Mouse (Mus musculus) CH12.LX (cell line): ENCODE data around the gene Rbfox1. TPM values are rescaled to one million over a fixed set of nuclear protein-coding genes. Genes with fewer than 3 reads are reported as not detected.

Experiments
- DNase-seq: peaks from one replicate; pipeline ENCODE4 v3.0.0-alpha.2; 2013; ENCODE audit errors: extremely low read depth
- H3K27ac ChIP-seq: 2 replicates; pipeline ENCODE4 v1.5.1; 2012; ENCODE audit warnings: low read depth, mild to moderate bottlenecking, control low read depth, moderate library complexity; ENCODE audit not compliant: insufficient read depth
- H3K27me3 ChIP-seq: replicated peaks from 2 replicates; pipeline ENCODE3; 2012; ENCODE audit warnings: inconsistent platforms
- H3K36me3 ChIP-seq, 2 experiments: replicated peaks in 1 of 2; 2 replicates each; pipeline versions ENCODE3 to v1.6.1; 2012; ENCODE audit warnings: inconsistent platforms in 1 of 2, low read length in 1 of 2, mild to moderate bottlenecking in 1 of 2, mixed read lengths in 1 of 2, moderate library complexity in 1 of 2; ENCODE audit not compliant: control insufficient read depth in 1 of 2, insufficient read depth in 1 of 2
- H3K4me1 ChIP-seq, 2 experiments: 2 replicates each; pipeline ENCODE4 v1.6.1; 2012; ENCODE audit warnings: inconsistent platforms in 1 of 2, moderate library complexity in 1 of 2; ENCODE audit not compliant: insufficient read depth in 2 of 2, control insufficient read depth in 1 of 2
- H3K4me2 ChIP-seq: 2 replicates; pipeline ENCODE4 v1.6.1; 2012; ENCODE audit warnings: low read depth, mild to moderate bottlenecking, control low read depth; ENCODE audit not compliant: poor library complexity, insufficient read depth, severe bottlenecking
- H3K4me3 ChIP-seq, 3 experiments: fragments of 150-350 bp in 1 of 3; sonication (generic) in 1 of 3; replicated peaks in 1 of 3; 2 replicates each; pipeline versions ENCODE3 to v1.5.1; 2011 to 2012; ENCODE audit warnings: low read depth in 2 of 3, low read length in 2 of 3, mild to moderate bottlenecking in 2 of 3, moderate library complexity in 2 of 3, control low read depth in 1 of 3, improper control_type of control experiment in 1 of 3, inconsistent platforms in 1 of 3, mixed read lengths in 1 of 3; ENCODE audit not compliant: poor library complexity in 1 of 3
- H3K79me2 ChIP-seq: replicated peaks from 2 replicates; pipeline ENCODE4 v1.6.1; 2012; ENCODE audit warnings: mild to moderate bottlenecking, moderate library complexity; ENCODE audit not compliant: control insufficient read depth, poor library complexity, insufficient read depth, severe bottlenecking; ENCODE audit errors: extremely low read depth
- H3K9ac ChIP-seq: 2 replicates; pipeline ENCODE4 v1.6.1; 2012; ENCODE audit warnings: low read depth, mild to moderate bottlenecking, control low read depth, moderate library complexity; ENCODE audit not compliant: insufficient read depth
- H3K9me3 ChIP-seq: replicated peaks from 2 replicates; pipeline ENCODE3; 2012; ENCODE audit warnings: low read length, inconsistent platforms, mixed read lengths
- CHD1 ChIP-seq: IDR thresholded peaks from 2 replicates; pipeline ENCODE4 v1.6.1; 2012; ENCODE audit warnings: low read depth, low read length, improper control_type of control experiment, inconsistent platforms
- CTCF ChIP-seq, 2 experiments: IDR thresholded peaks in 1 of 2; conservative IDR thresholded peaks in 1 of 2; 2 replicates each; pipeline ENCODE4 v1.5.1; 2011 to 2012; ENCODE audit warnings: low read depth in 2 of 2, low read length in 2 of 2, improper control_type of control experiment in 1 of 2, inconsistent platforms in 1 of 2, mild to moderate bottlenecking in 1 of 2, moderate library complexity in 1 of 2
- GABPA ChIP-seq: IDR thresholded peaks from 2 replicates; pipeline ENCODE4 v1.6.1; 2012; ENCODE audit warnings: low read depth, low read length, improper control_type of control experiment, inconsistent platforms; ENCODE audit not compliant: insufficient replicate concordance
- JUN ChIP-seq: IDR thresholded peaks from 2 replicates; pipeline ENCODE4 v1.6.1; 2011; ENCODE audit warnings: low read depth, mild to moderate bottlenecking, low read length, improper control_type of control experiment, moderate library complexity; ENCODE audit not compliant: insufficient read depth
- KAT2A ChIP-seq: IDR thresholded peaks from 2 replicates; pipeline ENCODE4 v1.6.1; 2012; ENCODE audit warnings: low read length, improper control_type of control experiment, inconsistent platforms; ENCODE audit not compliant: insufficient replicate concordance
- MAFK ChIP-seq: IDR thresholded peaks from 2 replicates; pipeline ENCODE4 v1.6.1; 2011; ENCODE audit warnings: low read length, improper control_type of control experiment; ENCODE audit not compliant: insufficient replicate concordance
- MAX ChIP-seq: IDR thresholded peaks from 2 replicates; pipeline ENCODE4 v1.6.1; 2011; ENCODE audit warnings: low read length, improper control_type of control experiment
- MAZ ChIP-seq: IDR thresholded peaks from 2 replicates; pipeline ENCODE4 v1.6.1; 2012; ENCODE audit warnings: low read depth, mild to moderate bottlenecking, inconsistent platforms, low read length, improper control_type of control experiment, moderate library complexity
- MEF2A ChIP-seq: IDR thresholded peaks from 2 replicates; pipeline ENCODE4 v1.6.1; 2014; ENCODE audit warnings: low read depth, mild to moderate bottlenecking, inconsistent platforms, low read length, improper control_type of control experiment, borderline replicate concordance
- MXI1 ChIP-seq: IDR thresholded peaks from 2 replicates; pipeline ENCODE4 v1.6.1; 2011; ENCODE audit warnings: mild to moderate bottlenecking, low read depth, low read length, improper control_type of control experiment
- POLR2A ChIP-seq: IDR thresholded peaks from 2 replicates; pipeline ENCODE4 v1.6.1; 2011; ENCODE audit warnings: low read depth, mild to moderate bottlenecking, improper control_type of control experiment, low read length
- SIN3A ChIP-seq: IDR thresholded peaks from 2 replicates; pipeline ENCODE4 v1.6.1; 2012; ENCODE audit warnings: low read length, improper control_type of control experiment, inconsistent platforms
- TCF12 ChIP-seq: IDR thresholded peaks from 2 replicates; pipeline ENCODE4 v1.6.1; 2014; ENCODE audit warnings: low read depth, mild to moderate bottlenecking, inconsistent platforms, low read length, improper control_type of control experiment
- ZC3H11A ChIP-seq: IDR thresholded peaks from 2 replicates; pipeline ENCODE4 v1.6.1; 2012; ENCODE audit warnings: low read depth, mild to moderate bottlenecking, inconsistent platforms, low read length, improper control_type of control experiment
- ZNF384 ChIP-seq: IDR thresholded peaks from 2 replicates; pipeline ENCODE4 v1.6.1; 2012; ENCODE audit warnings: low read depth, low read length, improper control_type of control experiment, inconsistent platforms
- dilution Hi-C: fragments of 300-500 bp; cut with MboI; formaldehyde crosslinking; loops from 2 replicates; pipeline ENCODE4 v1.14.3; 2020; ENCODE audit warnings: low sequenced_read_pairs; ENCODE audit not compliant: extremely low pct_unique_long_range_greater_than_20kb, extremely low pct_ligation_motif_present
- in situ Hi-C: fragments of 300-500 bp; cut with MboI; formaldehyde crosslinking; loops from 3 replicates; pipeline ENCODE4 v1.14.3; 2019; ENCODE audit warnings: low sequenced_read_pairs, low pct_ligation_motif_present, low pct_unique_long_range_greater_than_20kb, mixed read lengths
- polyA plus RNA-seq: library from polyadenylated mRNA; unstranded; fragments of >175 nt; gene quantifications from 2 replicates; pipeline ENCODE4 v1.2.1, GENCODE M21; 2012; ENCODE audit warnings: low read depth; ENCODE audit not compliant: insufficient read length
- total RNA-seq, 2 experiments: library from RNA; depleted of rRNA; stranded (reverse); fragments of 300-350 nt in 1 of 2; fragments of >200 nt in 1 of 2; gene quantifications; 2 replicates each; pipeline ENCODE4 v1.2.3; 2012 to 2014

The Rbfox1 gene
- total and polyA plus RNA-seq, 3 experiments: not detected

- Histone ChIP-seq H3K9ac (no peak overlapping the region), H3K79me2 (no peaks in the 10 kb centered on the region)
- TF ChIP-seq KAT2A (no peak), TCF12 (no peak), CHD1 (no peak), SIN3A (no peak), POLR2A (no peak), MAZ (no peak), MXI1 (no peak), CTCF (conservative IDR thresholded peaks at IDR 0.05 in 1 of 2, IDR thresholded peaks at IDR 0.05 in 1 of 2; ENCODE audit: low read depth in 2 of 2, low read length in 2 of 2) (no peak), MAX (no peak), MAFK (no peak)
- TF ChIP-seq, all 38 proteins: peak for 0
- no peaks in the 10 kb centered on the region for H3K27me3 ChIP-seq
- no peak overlapping the region for H3K4me3 ChIP-seq
- dilution Hi-C loops: no loop called here
- H3K4me1 ChIP-seq: no peaks in the 10 kb centered on the region
- in situ Hi-C loops: no loop called here
- H3K4me2 ChIP-seq: no peak overlapping the region
- no peak for DNase-seq
- H3K27ac ChIP-seq: no peak overlapping the region
- peaks cover 71% of the 10 kb centered on the region for H3K9me3 ChIP-seq
- H3K36me3 ChIP-seq: no peaks in the 10 kb centered on the region
Observed at GRCm38 (mm10) chr16:6861656-6862055, 976.5 kb downstream of the Rbfox1 start.

DNA sequence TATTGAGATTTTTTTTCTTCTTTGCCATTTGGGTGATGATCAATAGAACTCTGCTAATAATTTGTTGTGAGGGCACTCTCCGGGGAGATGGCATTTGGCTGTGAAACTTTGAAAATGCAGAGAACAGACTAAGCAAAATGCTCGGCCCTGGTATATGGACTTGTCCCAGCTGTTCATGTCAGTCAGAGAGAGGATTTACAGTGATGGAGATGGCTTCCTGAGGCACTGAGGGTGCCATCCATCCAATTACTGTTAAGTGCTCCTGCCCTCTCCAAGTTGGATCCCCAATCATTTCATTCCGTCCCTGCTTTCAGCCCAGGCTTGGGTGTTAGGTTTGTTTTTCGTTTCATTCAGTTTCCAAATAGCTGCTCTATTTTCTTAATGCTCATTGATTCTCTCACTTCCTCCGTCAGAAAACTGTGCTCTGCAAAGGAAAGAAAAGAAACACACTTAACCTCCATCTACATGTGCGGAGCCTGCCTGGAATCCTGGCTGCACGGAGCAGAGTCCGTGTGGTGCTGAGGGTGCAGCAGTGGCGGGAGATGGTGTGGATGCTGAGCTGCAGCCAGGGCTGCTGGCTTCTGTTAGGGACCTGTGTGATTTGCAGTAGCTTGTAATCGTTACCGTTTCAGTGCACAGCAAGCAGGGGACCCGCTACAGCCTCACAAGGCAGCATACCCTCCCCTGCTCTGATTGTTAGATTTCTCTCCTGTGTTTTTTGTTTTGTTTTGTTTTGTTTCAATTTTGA, 997.7 kb downstream of the Rbfox1 start:
- no peak for DNase-seq
- dilution Hi-C loops: no loop called here
- in situ Hi-C loops: no loop called here
- Histone ChIP-seq H3K4me1 (no peaks in the 10 kb centered on the region), H3K36me3 (no peaks in the 10 kb centered on the region), H3K4me2 (no peak overlapping the region), H3K9ac (no peak overlapping the region), H3K4me3 (no peak overlapping the region), H3K27me3 (no peaks in the 10 kb centered on the region), H3K27ac (no peak overlapping the region), H3K9me3 (peaks cover 86% of the 10 kb centered on the region), H3K79me2 (no peaks in the 10 kb centered on the region)
- no peak for TF ChIP-seq ZC3H11A
- no peak for TF ChIP-seq TCF12
- TF ChIP-seq MEF2A: no peak
- TF ChIP-seq, all 38 proteins: peak for 0

DNA sequence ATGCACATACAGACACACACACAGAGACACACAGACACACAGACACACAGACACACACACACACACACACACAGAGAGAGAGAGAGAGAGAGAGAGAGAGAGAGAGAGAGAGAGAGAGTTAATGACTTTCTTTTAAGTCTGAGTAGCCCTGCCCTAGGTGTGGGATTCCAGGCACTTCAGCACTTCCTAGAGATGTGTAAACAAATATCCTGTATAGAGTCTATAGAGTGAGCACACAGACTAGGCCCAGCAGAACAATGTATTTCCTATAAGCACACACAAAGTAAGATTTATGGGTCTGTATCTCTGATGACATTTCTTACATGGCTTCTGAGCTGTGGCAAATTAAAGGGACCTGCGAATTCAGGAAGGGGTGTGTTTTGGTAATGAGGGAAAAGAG, 998.6 kb downstream of the Rbfox1 start:
- H3K4me1 ChIP-seq: no peaks in the 10 kb centered on the region
- no peak overlapping the region for H3K4me3 ChIP-seq
- H3K27me3 ChIP-seq: no peaks in the 10 kb centered on the region
- H3K36me3 ChIP-seq: no peaks in the 10 kb centered on the region
- no peak overlapping the region for H3K4me2 ChIP-seq
- DNase-seq: no peak
- H3K79me2 ChIP-seq: no peaks in the 10 kb centered on the region
- H3K9ac ChIP-seq: no peak overlapping the region
- no peak for TF ChIP-seq CHD1
- no peak for TF ChIP-seq JUN
- TF ChIP-seq GABPA: no peak
- TF ChIP-seq ZNF384: no peak
- TF ChIP-seq, all 38 proteins: peak for 0
- Histone ChIP-seq H3K9me3 (peaks cover 80% of the 10 kb centered on the region), H3K27ac (no peak overlapping the region)
- in situ Hi-C loops (no loop called here), dilution Hi-C loops (no loop called here)
